Mouse (Mus musculus) erythroblast, embryonic 14.5 days (primary cell): ENCODE results near the gene Gm44579. TPM values are rescaled to one million over a fixed set of nuclear protein-coding genes. Genes with fewer than 3 reads are reported as not detected.

Experiments used
- H3K27me3 ChIP-seq: 2 replicates; pipeline ENCODE4 v1.6.1; 2012; ENCODE audit warnings: inconsistent platforms; ENCODE audit not compliant: control insufficient read depth
- H3K36me3 ChIP-seq: 2 replicates; pipeline ENCODE4 v1.6.1; 2012; ENCODE audit warnings: mild to moderate bottlenecking, inconsistent platforms; ENCODE audit not compliant: control insufficient read depth
- H3K4me1 ChIP-seq: 2 replicates; pipeline ENCODE4 v1.6.1; 2012; ENCODE audit warnings: inconsistent platforms; ENCODE audit not compliant: control insufficient read depth
- H3K4me3 ChIP-seq: replicated peaks from 2 replicates; pipeline ENCODE3; 2012; ENCODE audit warnings: moderate library complexity, mild to moderate bottlenecking, inconsistent platforms
- H3K9me3 ChIP-seq: 2 replicates; pipeline ENCODE4 v1.6.1; 2012; ENCODE audit warnings: low read length, inconsistent platforms, mixed read lengths; ENCODE audit not compliant: control insufficient read depth
- GATA1 ChIP-seq: IDR thresholded peaks from 2 replicates; pipeline ENCODE4 v1.6.1; 2012; ENCODE audit warnings: low read length, inconsistent platforms, mixed read lengths
- TAL1 ChIP-seq: IDR thresholded peaks from 3 replicates; pipeline ENCODE4 v1.6.1; 2012; ENCODE audit warnings: low read length, inconsistent platforms, mixed read lengths
- polyA plus RNA-seq: library from polyadenylated mRNA; stranded (reverse); fragments of >175 nt; gene quantifications from 2 replicates; pipeline ENCODE4 v1.2.3, GENCODE M21; 2012

The Gm44579 gene
- polyA plus RNA-seq = not detected in 2 replicates

DNA sequence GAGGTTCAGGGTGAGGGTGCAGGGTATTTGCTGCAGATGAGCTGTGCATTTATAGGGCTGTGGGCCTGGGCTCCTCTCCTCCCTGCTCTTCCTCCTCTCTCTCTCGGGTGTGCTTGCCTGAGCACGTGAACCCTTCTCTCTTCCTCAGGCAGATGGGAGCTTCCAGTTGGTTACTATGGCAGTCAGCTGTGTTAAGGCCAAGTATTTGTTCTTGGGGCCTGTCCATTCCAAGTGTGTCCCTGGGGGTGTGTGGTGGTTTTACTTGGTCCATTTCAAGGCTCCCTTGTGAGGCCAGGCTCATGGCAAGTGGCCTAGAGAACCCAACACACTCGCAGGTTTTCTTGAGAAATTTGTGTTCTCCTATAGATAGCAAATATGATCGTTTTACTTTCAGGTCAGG lies at the start of gene Gm44579, which contains the start of gene Olfr287:
Gene Gm44579, minus strand, starts transcription at position 101 of the 400 bp plus-strand sequence.
Gene Olfr287, minus strand, starts transcription at position 180 of the 400 bp plus-strand sequence.
- no peak within 1 kb of the TSS for H3K4me3 ChIP-seq
- no peaks in the 10 kb centered on the region for H3K4me1 ChIP-seq
- H3K27me3 ChIP-seq = no peaks in the 10 kb centered on the region
- H3K36me3 ChIP-seq = no peaks in the 10 kb centered on the region
- no peaks in the 10 kb centered on the region for H3K9me3 ChIP-seq
- TF ChIP-seq TAL1 = no peak
- no peak for TF ChIP-seq GATA1

DNA sequence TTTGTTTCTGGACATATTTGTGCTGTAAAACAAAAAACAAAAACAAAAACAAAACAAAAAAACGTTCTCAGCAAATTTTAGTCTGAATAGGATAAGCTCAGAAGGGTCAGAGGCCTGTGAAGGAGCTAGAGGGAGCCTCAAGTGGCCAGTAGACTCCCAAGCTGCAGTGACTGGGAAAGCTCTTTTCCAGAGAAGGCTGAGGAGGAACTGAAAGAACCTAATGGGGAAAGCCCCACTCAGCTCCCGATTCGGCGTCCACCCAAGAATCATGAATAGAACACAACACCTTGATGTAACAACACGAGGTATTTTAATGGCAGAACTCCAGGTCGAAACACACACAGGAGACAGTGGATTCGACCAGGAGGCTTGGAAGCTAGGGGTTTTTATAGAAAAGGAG lies 37.0 kb upstream of the Gm44579 start:
- Histone ChIP-seq H3K4me1 (no peaks in the 10 kb centered on the region), H3K4me3 (no peak overlapping the region), H3K9me3 (peaks cover 11% of the 10 kb centered on the region), H3K27me3 (no peaks in the 10 kb centered on the region), H3K36me3 (no peaks in the 10 kb centered on the region)
- TF ChIP-seq GATA1 (no peak), TAL1 (no peak)

DNA sequence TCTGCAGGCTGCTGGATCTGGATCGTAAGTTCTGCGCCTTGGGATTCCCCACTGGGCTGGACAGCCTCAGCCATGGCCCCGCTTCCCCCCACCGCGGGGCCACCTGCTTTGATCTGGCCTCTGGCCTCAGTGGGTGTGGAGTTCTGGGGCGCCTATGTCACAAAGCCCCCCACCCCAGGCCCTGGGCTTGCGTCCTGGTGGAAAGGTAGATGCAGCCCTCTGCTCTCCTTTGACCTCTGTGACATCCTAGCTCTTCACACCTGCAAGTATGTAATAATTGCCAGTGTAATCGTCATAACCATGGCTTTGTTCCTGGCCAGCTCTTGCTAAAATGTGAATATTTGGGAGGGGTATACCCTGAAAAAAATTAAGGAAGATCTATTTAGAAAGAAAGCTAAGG lies 36.4 kb upstream of the Gm44579 start, which contains the start of gene H1fnt:
Gene H1fnt, minus strand, starts transcription at position 101 of the 400 bp plus-strand sequence.
- Histone ChIP-seq H3K27me3 (no peaks in the 10 kb centered on the region), H3K9me3 (peaks cover 11% of the 10 kb centered on the region), H3K4me1 (no peaks in the 10 kb centered on the region), H3K4me3 (no peak within 1 kb of the TSS), H3K36me3 (no peaks in the 10 kb centered on the region)
- no peak for TF ChIP-seq TAL1
- no peak for TF ChIP-seq GATA1

DNA sequence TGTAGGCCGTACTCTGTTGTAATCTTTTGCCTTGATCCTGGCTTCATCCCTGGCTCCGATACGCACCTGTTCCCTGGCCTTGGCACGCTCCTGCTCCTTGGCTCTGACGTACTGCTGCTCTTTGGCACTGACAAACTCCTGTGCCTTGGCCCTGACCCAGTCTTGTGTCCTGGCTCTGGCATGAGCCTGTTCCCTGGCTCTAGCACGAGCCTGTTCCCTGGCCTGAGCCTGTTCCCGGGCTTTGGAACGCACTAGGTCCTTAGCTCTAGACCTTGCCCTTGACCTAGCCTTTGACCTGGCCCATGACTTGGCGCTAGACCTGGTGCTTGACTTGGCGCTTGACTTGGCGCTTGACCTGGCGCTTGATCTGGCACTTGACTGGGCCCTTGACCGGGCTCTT lies 35.5 kb upstream of the Gm44579 start:
- Histone ChIP-seq H3K4me1 (no peaks in the 10 kb centered on the region), H3K27me3 (no peaks in the 10 kb centered on the region), H3K9me3 (peaks cover 11% of the 10 kb centered on the region), H3K4me3 (no peak overlapping the region), H3K36me3 (no peaks in the 10 kb centered on the region)
- TF ChIP-seq GATA1 (no peak), TAL1 (no peak)

DNA sequence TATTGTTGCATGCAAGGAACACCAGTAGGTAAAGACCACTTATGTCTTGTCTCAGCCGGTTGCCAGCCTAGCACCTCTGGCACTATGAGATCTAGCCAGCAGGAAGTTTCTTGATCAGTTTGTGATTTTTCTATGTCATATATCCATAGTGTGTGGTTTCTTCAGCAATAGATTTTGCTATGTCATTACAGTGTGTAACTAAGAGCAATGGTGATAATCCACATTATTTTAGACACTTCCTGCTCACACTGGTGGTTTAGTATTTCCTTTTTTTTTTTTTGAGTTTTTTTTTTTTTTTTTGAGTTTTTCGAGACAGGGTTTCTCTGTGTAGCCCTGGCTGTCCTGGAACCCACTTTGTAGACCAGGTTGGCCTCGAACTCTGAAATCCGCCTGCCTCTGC lies 14.7 kb upstream of the Gm44579 start:
- no peaks in the 10 kb centered on the region for H3K4me1 ChIP-seq
- peaks cover 5% of the 10 kb centered on the region; the same call in 1 of the 2 replicates for H3K9me3 ChIP-seq
- H3K4me3 ChIP-seq = no peak overlapping the region
- no peaks in the 10 kb centered on the region for H3K36me3 ChIP-seq
- H3K27me3 ChIP-seq = no peaks in the 10 kb centered on the region
- no peak for TF ChIP-seq TAL1
- TF ChIP-seq GATA1 = no peak

DNA sequence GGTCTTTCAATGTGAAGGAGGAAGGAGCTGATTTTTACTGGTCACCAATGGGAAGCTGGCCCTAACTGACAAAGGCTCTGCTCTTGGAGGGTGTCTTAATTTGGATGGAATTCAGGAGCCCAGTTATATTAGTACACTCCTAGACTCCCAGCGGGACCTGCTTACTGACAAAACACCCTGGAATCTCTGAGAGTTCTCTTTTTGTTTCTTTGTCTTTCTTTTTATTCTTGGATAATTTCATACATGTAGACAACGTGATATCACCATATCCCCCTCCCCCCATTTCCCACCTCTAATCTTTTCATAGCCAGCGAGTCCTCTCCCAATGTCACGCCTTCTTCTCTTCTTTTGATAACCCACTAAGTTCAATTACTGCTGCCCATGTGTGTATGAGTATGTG lies 13.6 kb upstream of the Gm44579 start, which contains the start of gene Olfr286:
Gene Olfr286, minus strand, starts transcription at position 101 of the 400 bp plus-strand sequence.
- no peaks in the 10 kb centered on the region for H3K36me3 ChIP-seq
- TF ChIP-seq GATA1 (no peak), TAL1 (no peak)
- no peak within 1 kb of the TSS for H3K4me3 ChIP-seq
- H3K27me3 ChIP-seq = no peaks in the 10 kb centered on the region
- no peaks in the 10 kb centered on the region for H3K4me1 ChIP-seq
- peaks cover 2% of the 10 kb centered on the region; the same call in 1 of the 2 replicates for H3K9me3 ChIP-seq

DNA sequence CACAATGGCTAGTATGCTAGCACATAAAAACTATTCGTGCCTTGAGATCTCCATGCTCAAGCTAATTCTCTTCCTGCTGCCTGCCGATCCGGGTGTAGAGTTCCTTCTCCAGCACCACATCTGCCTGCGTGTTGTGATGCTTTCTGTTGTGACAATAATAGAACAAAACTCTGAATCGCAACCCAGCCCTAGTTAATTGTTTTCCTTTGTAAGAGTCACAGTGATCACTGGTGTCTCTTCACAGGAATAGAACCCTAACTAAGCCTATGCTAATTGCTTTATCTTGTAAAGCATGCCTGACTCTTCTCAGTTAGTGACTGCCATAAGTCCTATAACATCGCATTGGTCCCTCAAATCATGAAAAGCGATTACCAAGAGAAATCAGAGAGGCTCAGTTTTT lies 5.3 kb upstream of the Gm44579 start:
- no peak for TF ChIP-seq TAL1
- no peak for TF ChIP-seq GATA1
- H3K36me3 ChIP-seq = no peaks in the 10 kb centered on the region
- no peaks in the 10 kb centered on the region for H3K9me3 ChIP-seq
- no peaks in the 10 kb centered on the region for H3K4me1 ChIP-seq
- no peak overlapping the region for H3K4me3 ChIP-seq
- no peaks in the 10 kb centered on the region for H3K27me3 ChIP-seq

DNA sequence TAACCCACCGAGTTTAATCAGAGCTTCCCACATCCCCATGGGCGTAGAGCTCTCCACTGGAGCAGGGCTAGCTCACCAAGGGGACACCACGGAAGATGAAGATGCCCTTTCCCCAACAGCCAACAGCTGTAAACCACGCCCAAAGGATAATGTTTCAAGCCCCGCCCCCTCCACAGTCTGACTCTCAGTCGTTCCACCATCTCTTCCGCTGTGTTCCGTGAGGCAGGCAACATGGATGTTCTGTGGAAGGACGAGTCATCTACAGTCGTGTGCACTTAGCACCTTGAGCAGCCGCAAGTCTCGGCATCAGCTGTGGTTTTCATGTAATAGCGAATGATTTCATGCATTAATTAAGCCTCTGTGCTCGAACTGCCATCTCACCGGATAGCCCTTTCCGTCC lies 4.8 kb upstream of the Gm44579 start:
- Histone ChIP-seq H3K27me3 (no peaks in the 10 kb centered on the region), H3K4me1 (no peaks in the 10 kb centered on the region), H3K36me3 (no peaks in the 10 kb centered on the region), H3K4me3 (no peak overlapping the region), H3K9me3 (no peaks in the 10 kb centered on the region)
- TF ChIP-seq GATA1 (no peak), TAL1 (no peak)

DNA sequence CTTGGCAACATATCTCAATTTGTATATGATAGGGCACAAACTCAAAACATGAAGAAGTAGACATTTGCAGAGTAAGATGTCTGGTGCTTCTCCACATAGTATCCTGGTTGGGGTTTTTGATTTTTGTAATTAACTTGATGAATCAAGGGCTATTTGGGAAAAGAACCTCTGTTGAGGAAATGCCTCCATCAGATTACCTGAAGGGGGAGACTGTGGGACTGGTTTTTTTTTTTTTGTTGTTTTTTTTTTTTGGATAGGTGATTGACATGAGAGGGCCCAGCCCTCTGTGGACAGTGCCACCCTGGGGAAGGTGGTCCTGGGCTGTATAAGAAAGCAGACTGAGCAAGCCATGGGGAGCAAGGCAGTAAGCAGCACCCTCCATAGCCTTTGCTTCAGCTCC lies 1.6 kb upstream of the Gm44579 start:
- H3K9me3 ChIP-seq = no peaks in the 10 kb centered on the region
- no peak overlapping the region for H3K4me3 ChIP-seq
- no peaks in the 10 kb centered on the region for H3K4me1 ChIP-seq
- no peaks in the 10 kb centered on the region for H3K36me3 ChIP-seq
- TF ChIP-seq GATA1 (no peak), TAL1 (no peak)
- no peaks in the 10 kb centered on the region for H3K27me3 ChIP-seq

DNA sequence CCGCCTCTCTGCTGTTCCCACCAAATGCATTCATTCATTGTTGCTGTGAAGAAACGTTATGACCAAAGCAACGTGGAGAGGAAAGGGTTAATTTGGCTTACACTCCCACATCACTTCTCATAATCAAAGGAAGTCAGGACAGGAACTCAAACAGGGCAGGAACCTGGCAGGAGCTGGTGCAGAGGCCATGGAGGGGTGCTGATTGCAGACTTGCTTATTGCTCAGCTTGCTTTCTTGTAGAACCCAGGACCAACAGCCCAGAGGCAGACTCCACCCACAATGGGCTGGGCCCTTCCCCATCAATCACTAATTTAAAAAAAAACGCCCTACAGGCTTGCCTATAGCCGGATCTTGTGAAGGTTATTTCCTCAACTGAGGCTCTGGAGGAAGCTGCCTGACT lies 6.6 kb downstream of the Gm44579 start:
- no peak overlapping the region for H3K4me3 ChIP-seq
- H3K36me3 ChIP-seq = no peaks in the 10 kb centered on the region

More for the DNA sequence above, 6.6 kb downstream of the Gm44579 start:
- Histone ChIP-seq H3K4me1 (no peaks in the 10 kb centered on the region), H3K9me3 (no peaks in the 10 kb centered on the region), H3K27me3 (no peaks in the 10 kb centered on the region)
- no peak for TF ChIP-seq GATA1
- no peak for TF ChIP-seq TAL1
